Comparison of ENCODE assay signal across 20 mouse cellular contexts in genomic region chr17:5655536-5655935, GRCm38 (mm10).
DNase-seq lines count a peak whose midpoint lies in the region; ATAC-seq and TF ChIP-seq lines count a peak whose summit lies in the region.
"Had no signal": no experiment of that assay in that cellular context is flagged by ENCODE, and none has a peak within 500 bp of the region (broad histone marks: within the 10 kb centered on the region; RNA-seq: fewer than 3 reads in every experiment).

No protein-coding gene starts in this region.

- no peak for TF ChIP-seq POLR2A in brain, embryonic 14.5 days (IDR thresholded peaks at IDR 0.05; ENCODE audit: borderline replicate concordance, extremely low read depth, insufficient read depth, insufficient read length, poor library complexity, severe bottlenecking)

- H3K36me3 ChIP-seq in forebrain, postnatal 0 days (ENCODE audit: insufficient read depth), result no peaks in the 10 kb centered on the region
- no peaks in the 10 kb centered on the region for H3K36me3 ChIP-seq in forebrain, embryonic 10.5 days (replicated peaks)
- no peaks in the 10 kb centered on the region for H3K36me3 ChIP-seq in midbrain, postnatal 0 days (ENCODE audit: insufficient read depth, low read length)
- H3K36me3 ChIP-seq: embryonic facial prominence, embryonic 10.5 days; embryonic facial prominence, embryonic 12.5 days; forebrain, embryonic 12.5 days had no signal

- peak; percentile 36 for DNase-seq in forebrain, postnatal 0 days
- DNase-seq in forebrain, embryonic 10.5 days (ENCODE audit: extremely low spot score, low spot score), result no peak
- peak in 1 of 2 experiments; percentile 57 for DNase-seq in layer of hippocampus, adult 2 months (ENCODE audit: low spot score in 2 of 2)
- no peak for DNase-seq in layer of hippocampus, adult 9-10 months (ENCODE audit: low spot score)
- DNase-seq in brain, embryonic 14.5 days (ENCODE audit: low read depth), result peak; percentile 37
- DNase-seq in layer of hippocampus, postnatal 14 days (ENCODE audit: low spot score in 2 of 2), result peak; percentile 13 to 71
- DNase-seq in midbrain, postnatal 0 days (ENCODE audit: low spot score), result no peak
- DNase-seq in adipocyte (ENCODE audit: low spot score), result no peak
- DNase-seq: adrenal gland, adult 8-10 months; adrenal gland, postnatal 14 days; adrenal gland, postnatal 36 days; cerebellum, adult 11-12 months; cerebellum, adult 2 months; cerebellum, adult 9-10 months; cerebellum, postnatal 10 days; cerebellum, postnatal 25 days had no signal

- TF ChIP-seq CTCF in forebrain, postnatal 0 days (IDR thresholded peaks at IDR 0.05; ENCODE audit: low read depth), result no peak
- no peak for TF ChIP-seq CTCF in layer of hippocampus, adult 2 months (conservative IDR thresholded peaks at IDR 0.05)
- no peak for TF ChIP-seq CTCF in brain, embryonic 14.5 days (IDR thresholded peaks at IDR 0.05; ENCODE audit: borderline replicate concordance, extremely low read depth, insufficient read depth, insufficient read length)
- TF ChIP-seq CTCF in midbrain, postnatal 0 days (IDR thresholded peaks at IDR 0.05), result no peak

- no peaks in the 10 kb centered on the region for H3K4me1 ChIP-seq in forebrain, postnatal 0 days (ENCODE audit: insufficient read depth)
- H3K4me1 ChIP-seq in forebrain, embryonic 10.5 days, result peaks cover 15% of the 10 kb centered on the region
- H3K4me1 ChIP-seq in midbrain, postnatal 0 days (ENCODE audit: insufficient read depth, low read length), result no peaks in the 10 kb centered on the region
- H3K4me1 ChIP-seq: embryonic facial prominence, embryonic 12.5 days had no signal

- 63% methylated on average over 4 of the region's 4 CpGs for WGBS in forebrain, postnatal 0 days
- WGBS in forebrain, embryonic 10.5 days, result 97% methylated on average over 4 of the region's 4 CpGs
- 90% methylated on average over 4 of the region's 4 CpGs for WGBS in midbrain, postnatal 0 days

- no peak overlapping the region for H3K4me2 ChIP-seq in forebrain, postnatal 0 days (ENCODE audit: low read depth)
- H3K4me2 ChIP-seq in midbrain, postnatal 0 days (ENCODE audit: low read depth, low read length, poor library complexity, severe bottlenecking), result no peak overlapping the region
- H3K4me2 ChIP-seq: embryonic facial prominence, embryonic 12.5 days; forebrain, embryonic 12.5 days had no signal

- H3K27ac ChIP-seq in forebrain, postnatal 0 days (ENCODE audit: low read depth, low read length), result no peak overlapping the region
- H3K27ac ChIP-seq in forebrain, embryonic 10.5 days, result no peak overlapping the region
- peak overlapping the region; percentile 28; the same call in 1 of the 2 replicates for H3K27ac ChIP-seq in layer of hippocampus, adult 2 months
- no peak overlapping the region for H3K27ac ChIP-seq in midbrain, postnatal 0 days (ENCODE audit: low read depth, low read length)
- H3K27ac ChIP-seq: embryonic facial prominence, embryonic 10.5 days; embryonic facial prominence, embryonic 12.5 days; forebrain, embryonic 12.5 days had no signal

- H3K27me3 ChIP-seq in forebrain, postnatal 0 days (ENCODE audit: insufficient read depth, low read length), result no peaks in the 10 kb centered on the region
- peaks cover 38% of the 10 kb centered on the region for H3K27me3 ChIP-seq in forebrain, embryonic 10.5 days (ENCODE audit: poor library complexity, severe bottlenecking)
- H3K27me3 ChIP-seq in midbrain, postnatal 0 days (ENCODE audit: insufficient read depth, low read length), result no peaks in the 10 kb centered on the region
- H3K27me3 ChIP-seq: embryonic facial prominence, embryonic 12.5 days had no signal

- peak; percentile 60; the same call in 1 of the 2 replicates for ATAC-seq in forebrain, postnatal 0 days
- ATAC-seq in midbrain, postnatal 0 days (ENCODE audit: low FRiP score), result no peak
- ATAC-seq: forebrain, embryonic 16.5 days had no signal

- H3K9ac ChIP-seq in forebrain, postnatal 0 days, result no peak overlapping the region
- H3K9ac ChIP-seq in midbrain, postnatal 0 days (replicated peaks; ENCODE audit: low read length, poor library complexity, severe bottlenecking), result no peak overlapping the region
- H3K9ac ChIP-seq: embryonic facial prominence, embryonic 12.5 days; forebrain, embryonic 12.5 days had no signal

- H3K9me3 ChIP-seq in forebrain, postnatal 0 days (ENCODE audit: low read length), result no peaks in the 10 kb centered on the region
- no peaks in the 10 kb centered on the region for H3K9me3 ChIP-seq in forebrain, embryonic 10.5 days
- H3K9me3 ChIP-seq in midbrain, postnatal 0 days (ENCODE audit: low read length), result no peaks in the 10 kb centered on the region
- H3K9me3 ChIP-seq: embryonic facial prominence, embryonic 10.5 days; embryonic facial prominence, embryonic 12.5 days; forebrain, embryonic 12.5 days had no signal

- H3K4me3 ChIP-seq in forebrain, postnatal 0 days (ENCODE audit: low read depth, low read length), result no peak overlapping the region
- H3K4me3 ChIP-seq in forebrain, embryonic 10.5 days, result no peak overlapping the region
- H3K4me3 ChIP-seq in layer of hippocampus, adult 2 months, result no peak overlapping the region
- H3K4me3 ChIP-seq in midbrain, postnatal 0 days (ENCODE audit: low read depth, low read length), result no peak overlapping the region
- H3K4me3 ChIP-seq: embryonic facial prominence, embryonic 10.5 days; embryonic facial prominence, embryonic 12.5 days; forebrain, embryonic 12.5 days had no signal

Comparison
In these comparisons a context has a peak if more than half of its experiments do, and no peak if none do; other contexts are left out.
1. DNase-seq: peak in forebrain, postnatal 0 days (single experiment), brain, embryonic 14.5 days (single experiment) and layer of hippocampus, postnatal 14 days (2 of 2); none in forebrain, embryonic 10.5 days (single experiment), layer of hippocampus, adult 9-10 months (single experiment), midbrain, postnatal 0 days (single experiment) and adipocyte (single experiment).